Mouse (Mus musculus): ENCODE results near the gene Agtpbp1. TPM values are rescaled to one million over a fixed set of nuclear protein-coding genes. Genes with fewer than 3 reads are reported as not detected.

The Agtpbp1 gene
- 9.9 and 13.5 TPM in 2 replicates for polyA plus RNA-seq (2012; rRNA removed)

DNA sequence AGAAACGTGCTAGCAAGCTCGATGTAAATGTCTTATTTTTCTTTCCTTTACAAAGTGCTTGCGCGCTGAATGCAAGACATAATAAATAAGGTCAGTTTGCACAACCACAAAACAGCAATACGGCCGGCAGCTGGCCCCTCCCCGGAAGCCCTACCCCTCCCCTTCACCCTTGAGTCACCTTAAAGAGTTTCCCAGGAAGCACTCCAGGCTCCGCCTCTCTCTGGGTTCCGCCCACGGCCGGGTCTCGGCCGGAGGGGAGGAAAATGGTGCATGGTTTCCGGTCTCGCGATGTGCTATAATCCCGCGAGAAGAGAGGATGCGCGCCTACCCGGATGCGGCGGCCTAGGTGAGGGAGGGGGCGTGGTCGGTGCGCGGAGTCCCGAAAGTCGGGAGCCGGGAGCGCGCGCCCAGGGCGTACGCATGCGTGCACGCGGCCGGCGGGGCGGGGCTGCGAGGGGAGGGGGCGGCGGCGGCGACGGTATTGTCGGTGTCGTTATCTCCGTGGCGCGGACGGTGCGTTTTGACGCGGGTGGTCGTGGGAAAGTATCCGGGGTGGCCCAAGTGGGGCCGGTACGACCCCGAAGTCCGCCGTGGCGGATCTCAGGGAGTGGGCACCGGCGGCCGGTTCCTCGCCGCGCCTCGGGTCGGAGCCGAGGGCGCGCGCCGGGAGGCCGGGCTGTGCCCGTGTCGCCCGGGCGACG lies at the start of gene Agtpbp1, which contains the start of gene Naa35:
Gene Agtpbp1, minus strand, starts transcription at position 281 of the 701 bp plus-strand sequence.
Gene Naa35, plus strand, starts transcription at position 313 of the 701 bp plus-strand sequence.
- DNase-seq, result peak; percentile 100
- H3K4me1 ChIP-seq (replicated peaks; ENCODE audit: control insufficient read depth, insufficient read depth, low read length), result peaks cover 8% of the 10 kb centered on the region
- H3K36me3 ChIP-seq (ENCODE audit: control insufficient read depth, insufficient read depth, low read length), result no peaks in the 10 kb centered on the region
- TF ChIP-seq CTCF (IDR thresholded peaks at IDR 0.05; ENCODE audit: borderline replicate concordance, control insufficient read depth, extremely low read depth, insufficient read depth, low read length, poor library complexity) (peak; percentile 62; the same call in 1 of the 2 replicates), POLR2A (IDR thresholded peaks at IDR 0.05; ENCODE audit: control insufficient read depth, extremely low read depth, insufficient read depth, low read length, poor library complexity) (peak; percentile 60)
- WGBS, result under 1% methylated on average over 83 of the region's 83 CpGs
- peak within 1 kb of the TSS; percentile 95 for H3K4me3 ChIP-seq (ENCODE audit: control insufficient read depth, insufficient read depth, low read length)
- no peaks in the 10 kb centered on the region for H3K27me3 ChIP-seq (ENCODE audit: control insufficient read depth, insufficient read depth, low read length)
- no peak within 1 kb of the TSS for H3K27ac ChIP-seq (ENCODE audit: control insufficient read depth, insufficient read depth, low read length)

DNA sequence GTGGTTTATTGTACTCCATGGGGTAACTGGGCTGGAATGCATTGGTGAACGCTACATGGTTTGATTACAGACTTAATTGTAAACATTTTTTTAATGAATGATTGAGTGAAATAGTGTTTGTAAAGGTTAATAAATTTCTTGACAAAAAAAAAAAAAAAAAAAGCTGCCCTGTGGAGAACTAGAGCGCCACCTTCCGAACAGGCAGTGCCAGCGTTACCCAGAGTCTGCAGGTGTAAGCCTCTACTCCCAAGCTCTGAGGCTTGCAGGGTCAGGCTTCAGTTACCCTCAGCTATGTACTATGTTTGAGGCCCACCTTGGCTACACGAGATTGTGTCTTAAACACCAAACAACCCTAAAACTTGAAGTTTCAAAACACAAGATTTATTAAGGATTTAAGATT lies 49.6 kb upstream of the Agtpbp1 start:
- peaks cover 39% of the 10 kb centered on the region for H3K36me3 ChIP-seq (ENCODE audit: control insufficient read depth, insufficient read depth, low read length)
- H3K27me3 ChIP-seq (ENCODE audit: control insufficient read depth, insufficient read depth, low read length), result no peaks in the 10 kb centered on the region
- H3K27ac ChIP-seq (ENCODE audit: control insufficient read depth, insufficient read depth, low read length), result no peak overlapping the region
- WGBS, result 79% methylated on average over 5 of the region's 5 CpGs
- no peak overlapping the region for H3K4me3 ChIP-seq (ENCODE audit: control insufficient read depth, insufficient read depth, low read length)
- TF ChIP-seq POLR2A (IDR thresholded peaks at IDR 0.05; ENCODE audit: control insufficient read depth, extremely low read depth, insufficient read depth, low read length, poor library complexity) (no peak), CTCF (IDR thresholded peaks at IDR 0.05; ENCODE audit: borderline replicate concordance, control insufficient read depth, extremely low read depth, insufficient read depth, low read length, poor library complexity) (no peak)
- DNase-seq, result no peak
- no peaks in the 10 kb centered on the region for H3K4me1 ChIP-seq (replicated peaks; ENCODE audit: control insufficient read depth, insufficient read depth, low read length)

DNA sequence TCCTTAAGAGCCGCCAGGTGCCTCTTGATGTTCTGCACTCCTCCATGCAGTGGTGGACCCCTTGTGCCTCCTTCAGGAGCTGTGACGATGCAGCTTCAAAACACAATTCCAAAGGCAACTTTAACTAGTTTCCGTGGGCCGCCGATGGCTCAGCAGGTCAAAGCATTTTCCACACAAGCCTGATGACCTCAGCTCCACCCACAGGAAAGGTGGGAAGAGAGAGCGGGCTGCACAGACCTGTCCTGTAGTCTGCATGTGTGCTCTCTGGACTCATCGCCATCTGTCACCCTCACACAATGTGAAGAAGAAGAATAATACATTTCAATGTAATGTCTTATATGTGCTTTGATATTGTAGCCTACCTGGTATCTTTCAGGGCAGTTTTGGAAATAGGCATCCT lies 41.7 kb upstream of the Agtpbp1 start:
- Histone ChIP-seq H3K27me3 (ENCODE audit: control insufficient read depth, insufficient read depth, low read length) (no peaks in the 10 kb centered on the region), H3K27ac (ENCODE audit: control insufficient read depth, insufficient read depth, low read length) (no peak overlapping the region), H3K4me3 (ENCODE audit: control insufficient read depth, insufficient read depth, low read length) (no peak overlapping the region), H3K4me1 (replicated peaks; ENCODE audit: control insufficient read depth, insufficient read depth, low read length) (no peaks in the 10 kb centered on the region), H3K36me3 (ENCODE audit: control insufficient read depth, insufficient read depth, low read length) (peaks cover 46% of the 10 kb centered on the region)
- TF ChIP-seq CTCF (IDR thresholded peaks at IDR 0.05; ENCODE audit: borderline replicate concordance, control insufficient read depth, extremely low read depth, insufficient read depth, low read length, poor library complexity) (no peak), POLR2A (IDR thresholded peaks at IDR 0.05; ENCODE audit: control insufficient read depth, extremely low read depth, insufficient read depth, low read length, poor library complexity) (no peak)
- 97% methylated on average over 7 of the region's 7 CpGs for WGBS
- no peak for DNase-seq

DNA sequence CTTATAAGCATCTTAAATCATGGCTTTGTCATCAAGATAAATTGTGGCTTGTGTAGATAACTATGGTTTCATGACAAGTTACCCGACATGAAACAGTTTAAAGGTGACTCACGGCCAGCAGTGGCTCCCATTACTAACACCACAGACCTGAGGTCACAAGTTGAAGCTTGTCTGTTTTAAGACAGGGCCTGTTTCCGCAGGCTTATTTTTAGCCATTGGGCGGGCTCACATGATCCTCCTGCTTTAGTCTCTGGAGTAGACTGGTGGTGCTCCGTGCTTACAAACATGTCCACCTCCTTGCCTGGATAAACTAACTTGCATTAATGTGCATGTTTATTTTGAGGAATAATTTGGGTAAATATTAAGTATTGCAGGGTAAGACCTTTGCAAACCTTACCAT lies 39.9 kb upstream of the Agtpbp1 start:
- TF ChIP-seq CTCF (IDR thresholded peaks at IDR 0.05; ENCODE audit: borderline replicate concordance, control insufficient read depth, extremely low read depth, insufficient read depth, low read length, poor library complexity) (no peak), POLR2A (IDR thresholded peaks at IDR 0.05; ENCODE audit: control insufficient read depth, extremely low read depth, insufficient read depth, low read length, poor library complexity) (no peak)
- peaks cover 41% of the 10 kb centered on the region for H3K36me3 ChIP-seq (ENCODE audit: control insufficient read depth, insufficient read depth, low read length)
- no peak overlapping the region for H3K4me3 ChIP-seq (ENCODE audit: control insufficient read depth, insufficient read depth, low read length)
- no peaks in the 10 kb centered on the region for H3K27me3 ChIP-seq (ENCODE audit: control insufficient read depth, insufficient read depth, low read length)
- no peaks in the 10 kb centered on the region for H3K4me1 ChIP-seq (replicated peaks; ENCODE audit: control insufficient read depth, insufficient read depth, low read length)
- WGBS, result 94% methylated on average over 5 of the region's 5 CpGs
- DNase-seq, result no peak
- no peak overlapping the region for H3K27ac ChIP-seq (ENCODE audit: control insufficient read depth, insufficient read depth, low read length)

DNA sequence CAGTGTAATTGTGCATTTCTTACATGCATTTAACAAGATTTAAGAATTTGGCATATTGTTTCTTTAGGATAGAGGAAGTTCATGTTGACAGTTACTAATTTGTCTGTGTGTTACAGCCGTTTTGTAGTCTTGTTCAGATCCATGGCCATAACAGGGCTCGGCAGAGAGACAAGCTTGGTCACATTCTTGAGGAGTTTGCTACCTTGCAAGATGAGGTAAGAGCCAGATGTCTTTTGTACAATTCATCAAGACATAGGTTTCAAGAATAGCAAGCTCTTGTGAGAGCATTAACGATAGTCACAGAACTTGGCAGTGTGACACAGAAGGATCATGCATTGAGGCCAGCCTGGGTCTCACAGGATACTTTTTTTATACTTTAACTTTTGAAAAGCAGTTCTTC lies 39.4 kb upstream of the Agtpbp1 start:
- H3K27ac ChIP-seq (ENCODE audit: control insufficient read depth, insufficient read depth, low read length), result no peak overlapping the region
- TF ChIP-seq CTCF (IDR thresholded peaks at IDR 0.05; ENCODE audit: borderline replicate concordance, control insufficient read depth, extremely low read depth, insufficient read depth, low read length, poor library complexity), result no peak
- no peak for TF ChIP-seq POLR2A (IDR thresholded peaks at IDR 0.05; ENCODE audit: control insufficient read depth, extremely low read depth, insufficient read depth, low read length, poor library complexity)
- H3K4me1 ChIP-seq (replicated peaks; ENCODE audit: control insufficient read depth, insufficient read depth, low read length), result no peaks in the 10 kb centered on the region
- H3K27me3 ChIP-seq (ENCODE audit: control insufficient read depth, insufficient read depth, low read length), result no peaks in the 10 kb centered on the region
- no peak for DNase-seq
- peaks cover 40% of the 10 kb centered on the region for H3K36me3 ChIP-seq (ENCODE audit: control insufficient read depth, insufficient read depth, low read length)
- 92% methylated on average over 3 of the region's 3 CpGs for WGBS
- no peak overlapping the region for H3K4me3 ChIP-seq (ENCODE audit: control insufficient read depth, insufficient read depth, low read length)

DNA sequence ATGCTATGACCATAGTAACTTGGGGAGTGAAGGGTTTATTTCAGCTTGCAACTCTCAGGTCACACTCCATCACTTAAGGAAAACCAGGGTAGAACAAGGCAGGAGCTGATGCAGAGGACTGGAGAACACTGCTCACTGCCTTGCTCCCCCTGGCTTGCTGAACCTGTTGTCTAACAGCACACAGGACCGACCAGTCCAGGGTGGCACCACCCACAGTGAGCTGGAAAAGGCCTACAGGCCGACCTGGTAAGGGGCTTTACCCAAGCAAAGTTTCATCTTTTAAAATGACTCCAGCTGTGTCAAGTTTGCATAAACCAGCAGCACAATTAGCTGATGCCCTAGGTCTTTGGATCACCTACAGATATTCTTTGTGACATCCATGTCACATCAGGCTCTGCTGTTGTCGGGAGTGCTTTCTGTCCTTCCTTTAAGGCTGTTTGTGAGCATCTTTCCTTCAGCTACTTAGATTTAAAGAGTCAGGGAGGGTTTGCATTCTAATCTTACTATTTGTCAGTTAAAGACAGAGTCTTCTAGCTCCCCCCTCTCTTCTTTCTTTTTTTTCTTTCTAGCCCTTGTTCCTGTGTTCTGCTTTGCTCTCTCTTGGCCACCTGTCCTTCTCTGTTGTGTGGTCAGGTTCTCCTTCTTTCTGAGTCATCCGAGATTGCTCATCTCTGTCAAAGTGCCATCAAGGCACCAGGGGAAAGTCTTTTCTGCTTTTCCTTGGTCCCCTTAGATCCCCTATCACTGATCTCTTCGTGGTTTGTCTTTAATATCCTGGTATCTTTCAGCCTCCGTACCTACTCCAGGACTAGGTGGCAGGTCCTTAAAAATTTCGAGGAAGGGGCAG lies 36.8 kb upstream of the Agtpbp1 start:
- Histone ChIP-seq H3K4me3 (ENCODE audit: control insufficient read depth, insufficient read depth, low read length) (no peak overlapping the region), H3K27ac (ENCODE audit: control insufficient read depth, insufficient read depth, low read length) (no peak overlapping the region), H3K27me3 (ENCODE audit: control insufficient read depth, insufficient read depth, low read length) (no peaks in the 10 kb centered on the region), H3K36me3 (ENCODE audit: control insufficient read depth, insufficient read depth, low read length) (peaks cover 44% of the 10 kb centered on the region), H3K4me1 (replicated peaks; ENCODE audit: control insufficient read depth, insufficient read depth, low read length) (no peaks in the 10 kb centered on the region)
- no peak for DNase-seq
- TF ChIP-seq POLR2A (IDR thresholded peaks at IDR 0.05; ENCODE audit: control insufficient read depth, extremely low read depth, insufficient read depth, low read length, poor library complexity), result no peak
- no peak for TF ChIP-seq CTCF (IDR thresholded peaks at IDR 0.05; ENCODE audit: borderline replicate concordance, control insufficient read depth, extremely low read depth, insufficient read depth, low read length, poor library complexity)
- WGBS, result 90% methylated on average over 7 of the region's 7 CpGs
